Mouse (Mus musculus): ENCODE results near the gene Sf3a3.

GRCm38 (mm10) chr4:124675958-124676357 lies 38.6 kb upstream of the Sf3a3 start:
- TF ChIP-seq GATA1 (IDR thresholded peaks at IDR 0.05; ENCODE audit: borderline replicate concordance, low read length) (no peak), FLI1 (IDR thresholded peaks at IDR 0.05; ENCODE audit: low read length) (no peak)

Measured in megakaryocyte, embryonic 14.5 days (primary cell).